Mouse (Mus musculus) G1E (cell line): ENCODE results near the gene Slc7a9.

Experiments used
- CTCF ChIP-seq: IDR thresholded peaks from 2 replicates; pipeline ENCODE4 v1.5.1; 2012; ENCODE audit warnings: low read depth, low read length, inconsistent platforms, mixed read lengths
- GATA1 ChIP-seq: IDR thresholded peaks from 2 replicates; pipeline ENCODE4 v1.6.1; 2012; ENCODE audit warnings: borderline replicate concordance, low read length, inconsistent platforms, mixed read lengths
- GATA2 ChIP-seq: IDR thresholded peaks from 2 replicates; pipeline ENCODE4 v1.6.1; 2012; ENCODE audit warnings: low read depth, low read length, inconsistent platforms, borderline replicate concordance
- POLR2AphosphoS5 ChIP-seq: IDR thresholded peaks from 2 replicates; pipeline ENCODE4 v1.6.1; 2012; ENCODE audit warnings: low read depth, low read length, inconsistent platforms; ENCODE audit not compliant: insufficient replicate concordance
- TAL1 ChIP-seq: conservative IDR thresholded peaks from 2 replicates; pipeline ENCODE4 v1.6.1; 2012; ENCODE audit warnings: low read depth, low read length, inconsistent platforms, mixed read lengths

DNA sequence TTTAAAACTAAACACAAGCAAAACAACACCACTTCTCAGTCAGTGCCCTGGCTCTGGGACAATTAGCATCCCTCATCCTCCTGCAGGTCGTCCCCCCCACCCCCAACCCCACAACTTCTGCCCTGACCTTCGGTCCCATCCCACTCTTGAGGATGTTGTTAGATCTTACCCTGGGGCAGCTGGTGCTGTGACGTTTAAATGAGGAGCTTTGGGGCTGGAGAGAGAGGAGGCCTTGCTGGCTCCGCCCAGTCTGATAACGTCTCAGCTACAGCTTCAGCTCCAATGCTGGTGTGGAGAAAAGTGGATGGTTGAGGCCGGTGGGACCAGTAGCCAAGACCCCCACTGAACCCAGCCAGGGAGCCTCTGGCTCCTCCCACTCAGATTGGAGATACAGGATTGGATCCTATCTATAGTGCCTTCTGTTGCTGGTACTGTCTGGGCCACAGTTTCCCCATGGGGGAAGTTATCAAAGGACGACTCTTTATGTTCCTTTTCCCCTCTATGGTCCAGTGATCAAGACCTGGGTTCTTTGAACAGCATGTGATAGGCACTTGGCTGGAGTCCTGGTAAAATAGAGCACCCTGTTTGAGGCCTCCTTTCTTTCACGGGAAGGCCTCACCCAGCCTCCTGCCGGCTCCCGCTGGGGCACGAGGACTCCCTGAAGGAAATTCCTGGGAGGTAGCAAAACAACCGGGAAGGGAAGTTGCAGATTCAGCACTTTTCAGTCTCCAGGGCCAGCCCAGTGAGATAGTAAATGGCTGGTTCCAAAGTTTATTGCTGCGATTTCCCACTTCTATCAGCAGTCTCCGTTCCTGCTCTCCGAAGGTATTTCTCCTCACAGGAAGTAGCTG lies at the start of gene Slc7a9:
- TF ChIP-seq CTCF (no peak), TAL1 (no peak), GATA1 (no peak), POLR2AphosphoS5 (no peak), GATA2 (no peak)
